Mouse (Mus musculus) lung, adult 2 months (tissue): ENCODE results near the gene Itga2. TPM values are rescaled to one million over a fixed set of nuclear protein-coding genes. Genes with fewer than 3 reads are reported as not detected.

Source experiments
- DNase-seq: peaks from one replicate; pipeline ENCODE4 v3.0.0; 2022
- H3K4me1 ChIP-seq: fragments of 200-500 bp; 2 replicates; pipeline ENCODE4 v1.6.1; 2011; ENCODE audit warnings: low read length; ENCODE audit not compliant: control insufficient read depth, insufficient read depth
- H3K4me3 ChIP-seq: fragments of 200-500 bp; replicated peaks from 2 replicates; pipeline ENCODE3; 2011; ENCODE audit warnings: low read depth, mild to moderate bottlenecking, control low read depth, low read length; ENCODE audit errors: extremely low read depth
- CTCF ChIP-seq: fragments of 200-500 bp; IDR thresholded peaks from 2 replicates; pipeline ENCODE4 v1.5.1; 2011; ENCODE audit warnings: mild to moderate bottlenecking, low read length, control low read depth; ENCODE audit not compliant: insufficient read depth
- POLR2A ChIP-seq: fragments of 200-500 bp; IDR thresholded peaks from 2 replicates; pipeline ENCODE4 v1.6.1; 2011; ENCODE audit warnings: low read depth, mild to moderate bottlenecking, control low read depth, low read length, borderline replicate concordance; ENCODE audit errors: extremely low read depth
- WGBS: fragments of 180-500 bp; shearing (Covaris S2); methylation state at CpG from one replicate; pipeline ENCODE4 v1.1.7; 2018; 5-methylcytosine and 5-hydroxymethylcytosine counted together
- polyA plus RNA-seq: library from polyadenylated mRNA; depleted of rRNA; stranded (reverse); fragments of >200 nt; gene quantifications from 2 replicates; pipeline ENCODE4 v1.2.3, GENCODE M21; 2012

The Itga2 gene
- polyA plus RNA-seq, 1 experiment: 3.5 TPM

DNA sequence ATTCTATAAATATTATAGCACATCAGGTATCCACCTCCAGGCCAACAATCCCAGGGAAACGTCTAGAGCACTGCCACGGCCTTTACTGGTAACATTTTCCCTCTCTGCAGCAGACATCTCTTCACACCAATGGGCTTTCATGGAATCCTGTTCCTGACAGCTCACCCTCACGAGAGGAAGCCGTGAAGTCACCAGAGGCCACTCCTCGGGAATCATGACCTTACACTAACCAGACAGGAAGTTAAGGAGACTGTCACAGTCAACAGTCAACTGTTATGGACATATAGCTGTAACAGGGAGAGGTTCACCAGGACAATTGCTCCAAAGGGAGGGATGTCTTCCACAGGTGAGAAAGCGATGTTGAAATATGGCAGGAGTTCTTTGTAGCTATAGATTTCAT is 40.2 kb downstream of the Itga2 start:
- 48% methylated on average over 6 of the region's 6 CpGs for WGBS
- TF ChIP-seq CTCF: no peak
- no peak for TF ChIP-seq POLR2A
- DNase-seq: no peak
- H3K4me3 ChIP-seq: no peak overlapping the region
- H3K4me1 ChIP-seq: peaks cover 16% of the 10 kb centered on the region

DNA sequence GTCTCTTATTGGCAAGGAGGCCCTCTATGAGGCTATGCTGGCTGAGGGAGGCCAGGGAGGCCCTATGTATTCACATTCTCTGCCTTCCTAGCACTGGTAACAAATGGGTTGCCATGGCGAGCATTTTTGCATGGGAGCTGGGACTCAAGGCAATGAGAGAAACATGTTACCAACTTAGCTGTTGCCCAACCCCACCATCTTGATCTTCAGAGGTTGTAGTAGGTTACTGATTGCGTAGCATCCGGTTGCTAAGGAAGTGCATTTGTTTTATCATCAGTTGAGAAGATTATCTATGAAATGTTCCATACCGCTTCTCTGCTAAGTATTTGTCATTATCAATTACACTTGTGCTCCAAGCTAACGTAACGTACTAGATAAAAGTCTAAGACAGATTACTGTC is 44.2 kb downstream of the Itga2 start:
- Histone ChIP-seq H3K4me1 (peaks cover 7% of the 10 kb centered on the region), H3K4me3 (no peak overlapping the region)
- no peak for DNase-seq
- 89% methylated on average over 6 of the region's 6 CpGs for WGBS
- no peak for TF ChIP-seq POLR2A
- no peak for TF ChIP-seq CTCF

DNA sequence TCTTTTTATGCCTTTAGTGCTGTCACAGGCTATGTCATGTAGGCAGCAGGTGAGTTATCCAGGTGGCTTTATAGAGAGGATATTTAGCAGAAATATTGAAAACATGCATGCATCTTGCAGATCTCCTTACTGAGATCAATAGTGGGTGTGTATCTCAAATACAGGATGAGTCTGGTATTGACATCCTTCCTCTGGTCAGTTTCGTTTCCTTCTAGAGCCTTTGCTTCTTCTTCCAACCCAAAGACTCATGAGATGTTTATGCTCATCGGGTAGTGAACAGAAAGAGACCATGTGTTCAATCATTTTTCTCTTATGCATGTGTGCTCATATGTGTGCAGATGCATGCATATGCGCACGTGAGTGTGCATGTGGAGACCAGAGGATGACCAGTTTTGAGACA is 44.6 kb downstream of the Itga2 start:
- DNase-seq: no peak
- peaks cover 7% of the 10 kb centered on the region for H3K4me1 ChIP-seq
- no peak for TF ChIP-seq POLR2A
- TF ChIP-seq CTCF: no peak
- no peak overlapping the region for H3K4me3 ChIP-seq
- 73% methylated on average over 4 of the region's 4 CpGs for WGBS

DNA sequence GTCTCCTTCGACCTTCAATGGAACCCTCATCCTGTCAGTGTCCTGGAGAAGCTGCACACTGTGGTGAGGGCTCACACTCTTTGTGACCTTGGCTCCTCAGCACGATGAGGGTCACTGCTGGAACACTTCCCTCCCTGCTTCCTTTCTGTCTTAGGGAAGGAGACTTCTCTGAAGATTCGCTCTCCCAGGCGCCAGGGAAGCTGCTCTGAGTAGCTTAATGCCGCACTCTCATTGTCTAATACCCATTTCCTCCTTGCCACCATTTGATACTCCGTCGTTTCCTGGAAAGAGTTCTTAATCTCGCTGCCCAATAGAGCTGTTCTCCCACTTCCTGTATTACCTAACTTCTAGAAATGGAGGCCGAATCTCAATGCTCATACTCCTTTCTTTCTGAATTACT is 46.7 kb downstream of the Itga2 start:
- peak; percentile 8 for DNase-seq
- peaks cover 4% of the 10 kb centered on the region for H3K4me1 ChIP-seq
- peak overlapping the region; percentile 45 for H3K4me3 ChIP-seq
- WGBS: 43% methylated on average over 9 of the region's 9 CpGs
- TF ChIP-seq POLR2A (peak; percentile 8; the same call in 1 of the 2 replicates), CTCF (no peak)

DNA sequence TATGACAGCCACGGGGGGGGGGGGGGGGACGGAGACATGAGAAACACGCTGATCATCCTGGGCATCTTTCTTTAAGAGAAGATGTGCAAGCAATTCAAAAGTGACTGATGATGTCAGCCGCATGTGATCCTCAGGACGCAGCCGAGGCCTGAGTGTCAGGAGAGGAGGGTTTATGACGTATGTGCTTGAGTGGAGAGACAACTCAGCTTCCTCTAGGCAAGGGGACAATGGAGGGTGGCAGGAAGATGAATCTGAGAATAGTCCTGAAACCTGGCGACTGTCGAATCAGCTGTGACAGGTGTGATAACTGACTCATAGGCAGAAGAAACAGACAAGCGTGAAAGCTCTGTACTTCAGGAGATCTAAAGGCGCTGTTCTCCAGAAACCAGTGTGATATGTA is 53.2 kb downstream of the Itga2 start:
- H3K4me3 ChIP-seq: no peak overlapping the region
- TF ChIP-seq CTCF (no peak), POLR2A (no peak)
- no peaks in the 10 kb centered on the region for H3K4me1 ChIP-seq
- no peak for DNase-seq
- 67% methylated on average over 11 of the region's 11 CpGs for WGBS

DNA sequence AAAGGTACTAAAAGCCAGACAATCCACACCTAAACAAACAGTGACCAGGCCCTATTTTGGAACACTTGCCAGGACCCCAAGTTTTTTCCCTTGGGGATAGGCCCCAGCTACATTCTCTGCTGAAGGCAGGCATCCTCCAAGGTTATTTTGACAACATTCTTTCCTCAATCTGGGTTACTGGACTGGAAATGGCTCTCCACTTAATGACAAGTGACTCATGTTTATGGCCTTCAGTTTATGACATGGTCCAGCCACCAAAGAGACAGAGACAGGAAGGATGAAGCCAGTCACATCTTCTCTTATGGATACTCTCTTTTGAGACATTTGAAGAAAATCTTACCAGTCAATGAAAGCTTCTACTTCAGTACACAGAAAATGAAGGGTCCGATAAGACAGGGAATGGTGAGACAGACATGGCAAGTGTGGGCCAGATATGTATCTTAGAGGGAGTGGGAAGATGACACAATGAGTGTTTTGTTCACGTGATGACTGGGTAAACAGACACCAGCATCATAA is 55.8 kb downstream of the Itga2 start:
- 67% methylated on average over 2 of the region's 2 CpGs for WGBS
- no peak overlapping the region for H3K4me3 ChIP-seq
- DNase-seq: no peak
- no peaks in the 10 kb centered on the region for H3K4me1 ChIP-seq
- TF ChIP-seq CTCF: no peak

DNA sequence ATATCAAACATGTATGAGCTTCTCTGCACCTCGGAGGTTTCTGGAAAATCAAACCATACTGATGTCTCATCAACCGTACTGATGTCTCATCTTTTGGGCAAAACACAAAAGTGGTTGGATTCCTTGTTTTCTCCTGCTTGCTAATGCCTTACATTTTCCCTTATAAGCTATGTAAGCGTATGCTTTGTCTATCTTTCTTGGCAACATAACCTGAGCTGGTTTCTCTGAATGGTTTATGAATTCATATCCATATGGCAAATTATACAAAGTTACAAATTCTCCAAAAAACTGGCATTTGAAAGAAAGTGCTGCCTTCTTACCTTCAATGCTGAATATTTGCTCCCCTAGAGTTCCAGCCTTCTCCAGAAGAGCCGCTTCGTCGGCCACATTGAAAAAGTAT is 57.2 kb downstream of the Itga2 start:
- DNase-seq: no peak
- Histone ChIP-seq H3K4me3 (no peak overlapping the region), H3K4me1 (no peaks in the 10 kb centered on the region)
- TF ChIP-seq CTCF: no peak
- no peak for TF ChIP-seq POLR2A
- WGBS: 92% methylated on average over 6 of the region's 6 CpGs

DNA sequence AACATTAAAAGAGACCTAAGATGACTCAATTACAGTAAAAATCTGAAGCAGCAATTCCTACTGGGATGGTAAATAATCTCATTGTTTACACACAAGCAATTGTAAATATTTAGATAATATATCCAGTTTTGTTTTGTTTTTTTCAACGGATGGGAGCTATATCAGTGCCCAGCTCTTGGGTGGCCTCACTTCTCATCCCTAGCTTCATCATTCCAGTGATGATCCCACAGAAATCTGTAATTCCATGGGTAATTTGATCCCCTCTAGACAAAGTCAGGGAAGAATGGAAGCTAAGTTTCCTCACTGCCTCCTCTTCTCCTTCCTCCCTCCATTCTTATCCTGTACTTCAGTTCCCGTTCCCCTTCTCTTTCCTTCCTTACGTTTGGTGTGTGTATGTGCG is 74.4 kb downstream of the Itga2 start:
- WGBS: 70% methylated on average over 4 of the region's 4 CpGs
- TF ChIP-seq CTCF: no peak
- no peak for TF ChIP-seq POLR2A
- no peak for DNase-seq
- Histone ChIP-seq H3K4me3 (no peak overlapping the region), H3K4me1 (no peaks in the 10 kb centered on the region; the same call in none of the 2 replicates)

DNA sequence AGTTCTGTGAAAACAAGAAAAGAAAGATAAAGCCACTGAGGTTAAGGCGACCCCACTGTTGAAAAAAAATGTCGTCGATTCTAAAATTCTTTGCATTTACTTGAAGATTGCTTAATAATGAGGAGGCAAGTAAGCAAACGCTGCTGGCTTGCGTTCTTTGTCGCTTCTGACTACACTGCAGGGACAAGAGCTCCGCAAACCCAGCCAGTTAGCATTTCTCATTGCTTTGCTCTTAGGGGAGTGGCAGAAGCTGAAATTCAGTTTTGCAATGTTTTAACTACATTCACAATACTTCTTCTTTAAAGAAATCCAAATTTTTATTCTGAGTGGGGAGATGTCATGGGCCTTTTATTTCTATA is 75.7 kb downstream of the Itga2 start:
- no peaks in the 10 kb centered on the region; the same call in none of the 2 replicates for H3K4me1 ChIP-seq
- WGBS: 45% methylated on average over 7 of the region's 7 CpGs
- no peak for DNase-seq
- H3K4me3 ChIP-seq: no peak overlapping the region
- no peak for TF ChIP-seq CTCF
- no peak for TF ChIP-seq POLR2A

DNA sequence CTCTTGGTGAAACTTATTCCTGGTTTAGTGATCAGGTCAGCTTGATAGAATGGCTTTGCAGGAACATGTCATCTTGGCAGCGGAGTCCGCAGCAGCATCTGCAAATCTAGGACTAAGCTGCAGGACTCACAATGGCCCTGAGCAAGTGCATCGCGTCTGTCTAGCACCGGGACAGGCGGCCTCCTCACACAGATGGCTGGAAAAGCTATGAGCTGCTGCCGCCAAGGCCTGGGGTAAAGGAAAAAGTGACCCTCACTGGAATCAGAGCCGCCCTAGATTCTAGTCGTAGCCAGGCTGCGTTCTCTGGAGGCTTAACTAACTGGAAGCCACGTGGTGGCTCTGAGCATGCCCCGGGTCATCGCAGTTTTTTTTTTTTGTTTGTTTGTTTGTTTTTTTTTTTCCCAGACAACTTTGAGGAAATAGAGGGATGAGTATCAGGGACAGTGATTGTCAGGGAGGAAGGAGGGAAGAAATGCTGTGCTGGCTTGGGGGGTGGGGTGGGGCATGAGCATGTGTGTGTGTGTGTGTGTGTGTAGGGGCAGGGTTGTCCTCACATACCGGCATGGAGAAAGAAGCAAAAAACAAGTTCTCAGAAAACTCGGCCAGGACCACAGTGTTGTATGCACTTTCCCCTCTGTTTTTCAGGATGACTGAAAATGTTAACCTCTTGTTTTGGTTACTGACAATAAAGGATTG is 76.2 kb downstream of the Itga2 start:
- Histone ChIP-seq H3K4me1 (no peaks in the 10 kb centered on the region; the same call in none of the 2 replicates), H3K4me3 (no peak overlapping the region)
- 41% methylated on average over 15 of the region's 15 CpGs for WGBS
- TF ChIP-seq CTCF (no peak), POLR2A (no peak)
- DNase-seq: no peak
